Mouse (Mus musculus) frontal cortex, adult (tissue): ENCODE measurements around the gene Stpg4.

Experiments
- ATAC-seq: cut with Nextera tagmentation; 2 replicates; pipeline ENCODE4 v1.9.2; 2017; ENCODE audit warnings: mild to moderate bottlenecking, moderate library complexity, mixed read lengths; ENCODE audit not compliant: low TSS enrichment

The Stpg4 gene

GRCm38 (mm10) chr17:87427511-87427910 is at the start of gene Stpg4:
Gene Stpg4, minus strand, starts transcription at chr17:87427741.
- ATAC-seq = no peak

GRCm38 (mm10) chr17:87475356-87475755 is 47.8 kb upstream of the Stpg4 start:
- ATAC-seq = peak; percentile 8; the same call in 1 of the 2 replicates

- no peak for ATAC-seq
Measured at GRCm38 (mm10) chr17:87474501-87474795, 46.9 kb upstream of the Stpg4 start.

GRCm38 (mm10) chr17:87473736-87474500 is 46.4 kb upstream of the Stpg4 start:
- peak; percentile 45 for ATAC-seq

GRCm38 (mm10) chr17:87473441-87473735 is 45.8 kb upstream of the Stpg4 start:
- peak; percentile 47 for ATAC-seq

- ATAC-seq = no peak
Measured at GRCm38 (mm10) chr17:87472879-87473278, 45.3 kb upstream of the Stpg4 start.

- no peak for ATAC-seq
Measured at GRCm38 (mm10) chr17:87471661-87472060, 44.1 kb upstream of the Stpg4 start.

- no peak for ATAC-seq
Measured at GRCm38 (mm10) chr17:87470797-87471196, 43.3 kb upstream of the Stpg4 start.

GRCm38 (mm10) chr17:87470282-87470681 is 42.7 kb upstream of the Stpg4 start:
- no peak for ATAC-seq

- ATAC-seq = no peak
Measured at GRCm38 (mm10) chr17:87469428-87469827, 41.9 kb upstream of the Stpg4 start.

- peak; percentile 81 for ATAC-seq
Measured at GRCm38 (mm10) chr17:87468616-87469015, 41.1 kb upstream of the Stpg4 start.

- ATAC-seq = 0 out of 2 replicates have a peak, but pooled peaks have one; percentile 24
Measured at GRCm38 (mm10) chr17:87461499-87461896, 34.0 kb upstream of the Stpg4 start.

- ATAC-seq = peak; percentile 12; the same call in 1 of the 2 replicates
Measured at GRCm38 (mm10) chr17:87460669-87461498, 33.3 kb upstream of the Stpg4 start.

GRCm38 (mm10) chr17:87459750-87460668 is 32.5 kb upstream of the Stpg4 start:
- peak; percentile 81 for ATAC-seq

GRCm38 (mm10) chr17:87458911-87459749 is 31.6 kb upstream of the Stpg4 start:
- peak; percentile 41 for ATAC-seq

- no peak for ATAC-seq
Measured at GRCm38 (mm10) chr17:87457961-87458360, 30.4 kb upstream of the Stpg4 start.

- no peak for ATAC-seq
Measured at GRCm38 (mm10) chr17:87454121-87454520, 26.6 kb upstream of the Stpg4 start.

- no peak for ATAC-seq
Measured at GRCm38 (mm10) chr17:87453336-87453735, 25.8 kb upstream of the Stpg4 start.

- ATAC-seq = no peak
Measured at GRCm38 (mm10) chr17:87448881-87449280, 21.3 kb upstream of the Stpg4 start.

- no peak for ATAC-seq
Measured at GRCm38 (mm10) chr17:87448339-87448738, 20.8 kb upstream of the Stpg4 start.

GRCm38 (mm10) chr17:87447612-87448200 is 20.2 kb upstream of the Stpg4 start:
- ATAC-seq = no peak
